ENCODE assay signal across 8 mouse cellular contexts in the genomic region with DNA sequence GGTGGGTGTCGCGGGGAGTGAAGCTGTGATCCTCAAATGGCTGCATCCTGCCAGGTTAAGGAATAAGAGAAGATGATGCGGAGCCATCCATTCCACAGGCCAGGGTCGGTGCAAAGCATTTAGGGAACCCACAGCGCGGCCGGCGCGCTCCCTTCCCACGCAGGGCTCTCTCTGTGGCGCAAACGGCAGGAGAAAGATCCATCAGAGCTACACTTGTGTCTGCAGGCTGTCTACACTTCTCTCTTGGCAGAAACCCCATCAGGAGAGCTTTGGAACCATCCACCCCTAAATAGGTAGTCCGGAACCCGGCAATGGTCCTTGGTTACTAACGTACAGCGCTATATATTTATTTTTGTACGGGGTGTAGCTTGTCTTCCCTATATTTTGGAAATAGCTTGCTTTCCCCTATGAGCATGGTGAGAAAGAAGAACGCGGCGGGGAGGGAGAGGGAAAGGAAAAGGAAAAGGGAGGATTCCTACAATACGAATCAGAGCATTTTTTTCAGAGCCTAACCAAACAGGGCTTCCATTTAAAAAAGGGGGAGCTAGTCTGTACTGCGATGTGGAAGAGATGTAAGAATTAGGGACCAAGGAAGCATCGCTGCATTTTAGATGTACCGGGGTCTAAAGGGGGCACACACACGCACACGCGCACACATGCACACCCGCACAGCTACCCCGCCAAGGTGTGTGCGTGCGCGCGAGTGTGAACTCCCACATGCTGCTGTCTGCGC. TPM values are rescaled to one million over a fixed set of nuclear protein-coding genes. Genes with fewer than 3 reads are reported as not detected.
A peak's percentile ranks its signal among the peaks of the same experiment; 100 is the strongest.
DNase-seq lines count a peak whose midpoint lies in the region; ATAC-seq and TF ChIP-seq lines count a peak whose summit lies in the region.

No protein-coding gene starts in this region.

- H3K4me2 ChIP-seq in hindbrain, embryonic 14.5 days (replicated peaks) = peak overlapping the region; percentile 90
- H3K4me2 ChIP-seq in midbrain, embryonic 12.5 days (replicated peaks) = peak overlapping the region; percentile 81

- peak overlapping the region; percentile 94 for H3K4me3 ChIP-seq in cerebellum, adult 2 months (replicated peaks; ENCODE audit: insufficient read depth, low read depth, low read length)
- H3K4me3 ChIP-seq in megakaryocyte, embryonic 14.5 days (replicated peaks) = peak overlapping the region; percentile 76
- H3K4me3 ChIP-seq in hindbrain, embryonic 14.5 days (replicated peaks; ENCODE audit: low read length) = peak overlapping the region; percentile 80
- H3K4me3 ChIP-seq in midbrain, embryonic 12.5 days = peak overlapping the region; percentile 84

- H3K27ac ChIP-seq in cerebellum, adult 2 months (ENCODE audit: insufficient read depth, low read length) = peak overlapping the region; percentile 88
- peak overlapping the region; percentile 97 for H3K27ac ChIP-seq in hindbrain, embryonic 14.5 days
- H3K27ac ChIP-seq in midbrain, embryonic 12.5 days (replicated peaks) = peak overlapping the region; percentile 85

- TF ChIP-seq POLR2A in cerebellum, adult 2 months (IDR thresholded peaks at IDR 0.05; ENCODE audit: borderline replicate concordance, insufficient read depth, low read length) = peak; percentile 64; the same call in 1 of the 2 replicates

- ATAC-seq in megakaryocyte, adult 5-6 weeks (ENCODE audit: poor library complexity, severe bottlenecking) = no peak
- peak; percentile 38 for ATAC-seq in hindbrain, embryonic 14.5 days (ENCODE audit: low FRiP score)
- ATAC-seq in midbrain, embryonic 12.5 days (ENCODE audit: low FRiP score, low read depth) = no peak
- no peak for ATAC-seq in activated CD4-positive, CD25-positive, alpha-beta regulatory T cell, adult 4 months

- under 1% methylated on average over 34 of the region's 34 CpGs for WGBS in cerebellum, adult 2 months
- WGBS in hindbrain, embryonic 14.5 days = under 1% methylated on average over 34 of the region's 34 CpGs
- under 1% methylated on average over 34 of the region's 34 CpGs for WGBS in midbrain, embryonic 12.5 days

- H3K27me3 ChIP-seq in cerebellum, adult 2 months (ENCODE audit: control insufficient read depth, insufficient read depth, low read length) = no peaks in the 10 kb centered on the region
- peaks cover 41% of the 10 kb centered on the region for H3K27me3 ChIP-seq in megakaryocyte, embryonic 14.5 days (replicated peaks)
- H3K27me3 ChIP-seq in hindbrain, embryonic 14.5 days (ENCODE audit: control insufficient read depth, insufficient read depth, low read length) = no peaks in the 10 kb centered on the region
- H3K27me3 ChIP-seq in midbrain, embryonic 12.5 days = peaks cover 21% of the 10 kb centered on the region

- H3K36me3 ChIP-seq in megakaryocyte, embryonic 14.5 days (replicated peaks; ENCODE audit: low read length) = no peaks in the 10 kb centered on the region
- H3K36me3 ChIP-seq in hindbrain, embryonic 14.5 days (replicated peaks; ENCODE audit: control insufficient read depth, insufficient read depth) = no peaks in the 10 kb centered on the region
- H3K36me3 ChIP-seq in midbrain, embryonic 12.5 days = no peaks in the 10 kb centered on the region

- peaks cover 2% of the 10 kb centered on the region; the same call in 1 of the 2 replicates for H3K4me1 ChIP-seq in cerebellum, adult 2 months (ENCODE audit: control insufficient read depth, insufficient read depth, low read length)
- peaks cover 6% of the 10 kb centered on the region; the same call in 1 of the 2 replicates for H3K4me1 ChIP-seq in megakaryocyte, embryonic 14.5 days
- peaks cover 27% of the 10 kb centered on the region for H3K4me1 ChIP-seq in hindbrain, embryonic 14.5 days (replicated peaks; ENCODE audit: control insufficient read depth, insufficient read depth, low read length)
- peaks cover 28% of the 10 kb centered on the region for H3K4me1 ChIP-seq in midbrain, embryonic 12.5 days

- no peak for DNase-seq in cerebellum, adult 2 months
- DNase-seq in cerebellum, postnatal 36 days = no peak
- DNase-seq in hindbrain, embryonic 14.5 days (ENCODE audit: low spot score) = no peak
- DNase-seq in cerebellum, adult 18-20 months = no peak

- H3K9me3 ChIP-seq in megakaryocyte, embryonic 14.5 days = peaks cover 37% of the 10 kb centered on the region
- no peaks in the 10 kb centered on the region for H3K9me3 ChIP-seq in hindbrain, embryonic 14.5 days (ENCODE audit: control insufficient read depth, low read length)
- 0 out of 2 replicates have a peak, but pooled peaks cover 6% of the 10 kb centered on the region for H3K9me3 ChIP-seq in midbrain, embryonic 12.5 days

- H3K9ac ChIP-seq in hindbrain, embryonic 14.5 days = peak overlapping the region; percentile 94
- peak overlapping the region; percentile 91 for H3K9ac ChIP-seq in midbrain, embryonic 12.5 days (replicated peaks)

- TF ChIP-seq CTCF in cerebellum, adult 2 months (IDR thresholded peaks at IDR 0.05; ENCODE audit: borderline replicate concordance, insufficient read depth, low read depth, low read length) = no peak

RNA-seq across cellular contexts. Expression of a gene that starts 0.7 kb away (rescaled TPM):
- 136 and 139 TPM in 2 replicates for polyA plus RNA-seq in cerebellum, adult 2 months (2012; rRNA removed)
- not detected in 2 replicates for polyA plus RNA-seq in megakaryocyte, embryonic 14.5 days (2012; ENCODE audit: insufficient read depth, low replicate concordance)
- total RNA-seq in megakaryocyte, adult 5-6 weeks (2015) = not detected in 2 replicates
- total RNA-seq in megakaryocyte, adult 5-6 weeks (2017) = not detected in 2 replicates
- polyA plus RNA-seq in hindbrain, embryonic 14.5 days (2014; fragmentation: Nextera tagmentation; extraction: Ambion mirVana) = 108 and 117 TPM in 2 replicates
- polyA plus RNA-seq in midbrain, embryonic 12.5 days (2016; fragmentation: Nextera tagmentation; extraction: Ambion mirVana) = 50.1 and 63.7 TPM in 2 replicates
- polyA plus RNA-seq in activated CD4-positive, CD25-positive, alpha-beta regulatory T cell, adult 4 months (2017; shearing (Covaris generic)) = not detected

Comparison
In these comparisons a context has a peak if more than half of its experiments do, and no peak if none do; other contexts are left out.
1. RNA of a gene that starts 0.7 kb away (polyA plus RNA-seq): 136 to 139 TPM in cerebellum, adult 2 months, 108 to 117 TPM in hindbrain, embryonic 14.5 days and 50.1 to 63.7 TPM in midbrain, embryonic 12.5 days; not detected in activated CD4-positive, CD25-positive, alpha-beta regulatory T cell, adult 4 months and not detected in megakaryocyte, embryonic 14.5 days; every median in the first group is over 10 times any median in the second.
2. Peak in every context shown above with its lines, with median percentiles within 50 percentile points of each other: H3K27ac ChIP-seq and H3K4me3 ChIP-seq.